Mouse (Mus musculus) kidney, adult 2 months (tissue): Measurements from ENCODE around the gene Gm20481.

Experiments
- CTCF ChIP-seq: fragments of 200-500 bp; conservative IDR thresholded peaks from 2 replicates; pipeline ENCODE4 v1.5.1; 2011; ENCODE audit warnings: low read depth, mild to moderate bottlenecking, control low read depth, low read length, moderate library complexity, mixed read lengths; ENCODE audit not compliant: insufficient read depth, insufficient read length
- POLR2A ChIP-seq: fragments of 200-500 bp; IDR thresholded peaks from one replicate; pipeline ENCODE4 v1.6.1; 2011; ENCODE audit warnings: low read depth, low read length, control low read depth

- TF ChIP-seq POLR2A (no peak), CTCF (no peak)
Observed at GRCm38 (mm10) chr17:35011440-35011839, 41.7 kb downstream of the Gm20481 start.
